Mouse (Mus musculus) mature B cell (primary cell): Measurements from ENCODE around the gene Gse1.

Experiments used
- in situ Hi-C: fragments of 300-500 bp; cut with MboI; formaldehyde crosslinking; loops from 2 replicates; pipeline ENCODE4 v1.14.3; 2019

Gene Gse1

GRCm38 (mm10) chr8:120496478-120496877 lies 268.2 kb downstream of the Gse1 start:
- in situ Hi-C loops, result no loop called here

DNA sequence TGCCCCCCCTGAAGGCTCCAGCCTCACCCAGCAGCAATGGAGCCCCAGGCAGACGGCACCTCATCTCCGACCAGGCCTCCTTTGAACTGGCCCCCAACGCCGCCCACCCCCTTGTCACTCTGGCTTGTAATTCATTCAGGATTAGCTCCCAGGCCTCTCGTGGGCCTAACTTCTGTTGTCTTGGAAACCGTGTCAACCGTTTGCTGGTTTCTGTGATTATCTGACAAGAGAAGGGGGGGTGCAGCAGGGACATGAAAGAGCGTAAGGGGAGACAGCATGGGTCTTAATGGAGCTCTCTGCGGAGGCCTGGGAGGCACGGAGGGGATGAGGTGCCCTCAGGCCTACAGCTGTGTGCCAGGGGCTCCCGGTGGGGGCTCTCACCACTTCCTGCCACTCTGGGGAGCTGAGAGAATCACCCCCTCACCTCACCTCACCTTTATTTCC lies 269.3 kb downstream of the Gse1 start:
- in situ Hi-C loops, result no loop called here

DNA sequence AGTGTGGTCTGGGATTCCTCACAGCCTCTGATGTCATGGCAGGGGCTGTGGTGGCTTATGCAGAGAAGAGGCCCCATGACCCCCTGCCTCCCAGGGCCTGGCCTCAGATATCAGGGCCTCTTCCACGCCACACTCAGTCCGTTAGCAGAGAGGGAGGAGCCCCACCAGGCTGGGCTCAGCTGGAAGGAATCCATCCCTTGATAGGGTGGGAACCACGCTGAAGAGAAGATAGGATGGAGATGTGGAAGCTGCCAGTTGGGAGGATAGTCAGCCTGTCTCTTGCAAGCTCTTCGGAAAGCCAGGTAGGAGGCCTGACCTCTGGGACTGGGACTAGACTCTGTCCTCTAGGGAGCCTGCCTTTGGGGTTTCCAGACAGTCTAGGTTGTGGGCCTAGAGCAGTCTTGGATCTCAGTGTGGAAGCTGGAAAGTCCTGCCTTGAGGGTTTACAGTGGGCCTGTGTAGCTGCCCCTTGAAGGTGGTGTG lies 270.1 kb downstream of the Gse1 start:
- in situ Hi-C loops, result no loop called here

DNA sequence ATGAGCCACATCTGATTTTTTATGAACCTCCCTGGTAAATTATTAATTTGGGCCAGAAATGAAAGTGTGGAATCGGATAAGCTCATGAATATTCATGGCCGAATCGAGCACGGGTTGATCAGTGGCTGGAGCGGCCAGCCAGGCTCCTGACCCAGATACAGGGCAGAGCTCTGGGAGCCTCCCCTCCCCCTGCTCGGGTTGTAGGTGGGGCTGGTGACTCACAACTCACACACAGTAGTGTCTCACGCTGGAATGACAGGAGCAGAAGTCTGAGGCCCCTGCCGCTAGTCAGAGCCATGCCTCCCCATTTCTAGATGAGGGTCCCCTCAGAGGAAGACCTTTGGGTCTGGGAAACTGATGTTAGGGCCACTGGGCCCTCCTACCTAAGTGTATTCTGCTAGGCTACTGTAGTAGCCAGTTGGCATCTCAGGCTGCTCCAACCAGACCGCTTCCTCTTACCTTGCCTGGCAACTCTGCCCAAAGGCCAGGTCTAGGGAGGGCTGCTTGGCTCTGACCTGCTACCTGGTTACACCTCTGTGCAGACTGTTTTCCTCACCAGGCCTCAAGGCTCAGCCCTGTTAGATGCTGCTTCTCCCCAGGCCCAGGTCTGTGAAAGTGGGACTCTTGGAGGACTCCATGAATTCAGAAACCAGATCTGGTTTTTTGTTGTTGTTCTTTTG lies 270.8 kb downstream of the Gse1 start:
- in situ Hi-C loops, result no loop called here

- in situ Hi-C loops, result no loop called here
Measured at GRCm38 (mm10) chr8:120500701-120501261, 272.5 kb downstream of the Gse1 start.

DNA sequence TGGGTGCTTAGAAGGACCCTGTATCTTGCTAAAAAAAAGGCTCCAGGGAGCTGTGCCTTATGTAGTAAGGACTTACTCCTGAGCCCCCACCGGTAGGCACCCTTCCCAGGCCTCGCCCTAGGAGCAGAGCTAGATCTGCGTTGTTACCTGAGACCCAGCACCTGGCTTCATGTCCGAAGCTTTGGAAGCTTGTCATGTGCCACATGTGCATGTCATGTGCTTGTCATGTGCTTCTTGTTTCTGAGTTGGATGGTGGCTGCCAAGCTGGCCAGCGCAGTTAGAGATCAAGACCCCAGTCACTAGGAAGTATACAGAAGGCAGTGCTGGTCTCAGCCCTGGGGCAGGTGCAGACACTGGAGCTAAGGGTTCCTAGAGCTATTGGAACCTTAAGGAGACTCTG lies 273.2 kb downstream of the Gse1 start:
- in situ Hi-C loops, result no loop called here

- in situ Hi-C loops, result no loop called here
Measured at GRCm38 (mm10) chr8:120502428-120502827, 274.2 kb downstream of the Gse1 start.

DNA sequence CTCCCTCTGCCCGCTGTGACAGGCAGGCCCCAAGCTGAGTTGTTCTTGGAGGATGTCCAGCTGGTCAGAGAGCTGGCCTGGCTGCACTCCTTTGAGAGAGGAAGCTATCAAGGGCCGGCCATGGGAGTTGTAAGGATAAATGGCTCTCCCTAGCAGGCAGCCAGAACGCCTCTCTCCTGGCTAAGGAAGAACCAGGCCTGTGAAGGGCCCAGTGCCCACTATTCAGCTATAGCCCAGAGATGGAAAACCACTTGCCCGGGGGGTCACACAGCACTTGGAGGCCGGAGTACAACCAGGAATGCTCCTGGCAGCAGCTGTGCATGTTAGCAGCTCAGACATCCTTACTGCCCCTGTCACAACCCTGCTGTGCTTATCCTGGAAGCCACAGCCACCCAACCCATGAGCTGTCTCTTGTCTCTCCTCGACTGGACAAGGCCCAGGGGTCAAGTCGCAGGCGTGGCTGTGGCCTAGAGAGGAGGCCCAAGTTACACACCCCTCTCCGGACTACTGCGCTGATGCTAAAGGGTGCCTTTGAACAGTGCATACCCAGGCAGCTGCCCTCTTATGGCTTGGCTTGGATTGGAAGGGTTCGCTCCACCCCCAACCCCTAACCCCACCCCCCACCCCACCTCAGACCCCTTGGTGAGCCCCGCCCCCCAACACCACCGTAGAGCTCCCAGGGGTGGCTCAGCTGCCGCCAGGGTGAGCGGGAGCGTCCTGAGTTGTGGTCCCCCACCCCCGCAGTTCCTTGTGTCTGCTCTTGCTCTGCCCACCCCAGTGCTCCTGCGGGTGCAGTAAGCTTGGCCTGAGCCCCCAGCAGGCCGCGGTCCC lies 276.2 kb downstream of the Gse1 start:
- in situ Hi-C loops, result no loop called here

DNA sequence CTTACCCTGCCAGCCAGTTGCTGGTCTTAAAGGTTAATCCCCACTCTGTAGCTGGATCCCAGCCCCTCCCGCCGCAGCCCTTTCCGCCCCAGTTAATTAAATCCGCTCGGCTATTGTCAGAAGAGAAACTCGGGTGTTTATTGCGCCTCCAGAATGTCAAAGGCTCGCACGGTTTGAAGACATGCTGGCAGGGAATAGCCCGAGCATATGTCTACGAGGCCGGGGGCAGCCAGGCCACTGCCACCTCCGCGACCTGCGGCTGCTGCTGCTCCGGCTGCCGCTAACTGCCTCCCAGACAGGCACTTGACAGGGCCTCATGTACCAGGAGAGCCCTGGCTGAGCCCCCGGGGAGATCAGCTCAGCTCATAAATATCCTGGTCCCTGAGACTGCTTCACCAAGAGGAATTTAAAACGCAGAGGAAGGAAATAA lies 276.8 kb downstream of the Gse1 start:
- in situ Hi-C loops, result no loop called here

DNA sequence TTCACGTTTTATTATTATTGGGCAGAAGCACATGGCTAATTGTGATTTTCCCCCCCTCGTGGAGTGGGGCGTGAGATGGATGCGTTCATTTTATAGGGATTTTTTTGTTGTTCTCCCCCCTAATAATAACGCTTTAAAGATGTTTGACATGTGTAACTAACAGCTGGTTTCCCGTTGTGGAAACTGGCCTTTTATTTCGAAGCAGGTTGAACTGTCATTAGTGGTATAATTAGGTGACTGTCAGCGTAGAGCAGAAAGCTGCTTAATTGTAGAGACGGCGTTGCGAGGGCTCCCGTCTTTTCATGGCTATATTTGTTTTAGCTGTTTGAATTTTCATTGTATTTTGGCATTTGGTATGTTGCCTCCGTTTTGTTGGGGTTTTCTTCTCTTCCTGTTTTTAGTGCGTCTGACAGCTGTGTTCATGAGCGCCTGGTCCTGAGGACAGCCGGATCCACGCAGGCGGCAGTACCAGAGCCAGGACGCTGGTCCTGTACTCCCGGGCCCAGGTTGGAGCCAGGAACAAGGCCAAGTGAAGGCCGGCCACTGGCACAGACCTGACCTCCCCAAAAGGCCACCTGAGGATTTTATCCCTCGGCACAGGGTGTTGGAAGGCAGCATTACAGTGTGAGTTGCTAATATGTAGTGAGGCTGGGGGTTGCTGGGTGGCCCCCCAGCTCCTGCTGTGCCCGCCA lies 277.5 kb downstream of the Gse1 start:
- in situ Hi-C loops, result no loop called here

DNA sequence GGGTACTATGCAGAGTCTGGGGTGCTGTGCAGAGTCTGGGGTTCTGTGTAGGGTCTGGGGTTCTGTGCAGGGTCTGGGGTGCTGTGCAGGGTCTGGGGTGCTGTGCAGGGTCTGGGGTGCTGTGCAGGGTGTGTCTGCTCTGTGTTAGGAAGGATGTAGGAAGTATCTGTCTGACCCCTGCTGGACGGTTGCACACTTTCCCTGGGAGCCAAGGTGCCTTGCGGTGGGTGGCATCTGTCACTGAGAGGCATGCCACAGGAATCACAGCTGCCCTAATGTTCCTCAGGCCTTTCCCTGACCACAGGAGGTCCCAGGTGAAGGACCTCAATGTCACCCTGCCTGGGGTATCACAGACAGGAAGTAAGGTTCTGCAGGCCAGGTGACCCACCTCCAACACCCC lies 278.3 kb downstream of the Gse1 start:
- in situ Hi-C loops, result no loop called here

DNA sequence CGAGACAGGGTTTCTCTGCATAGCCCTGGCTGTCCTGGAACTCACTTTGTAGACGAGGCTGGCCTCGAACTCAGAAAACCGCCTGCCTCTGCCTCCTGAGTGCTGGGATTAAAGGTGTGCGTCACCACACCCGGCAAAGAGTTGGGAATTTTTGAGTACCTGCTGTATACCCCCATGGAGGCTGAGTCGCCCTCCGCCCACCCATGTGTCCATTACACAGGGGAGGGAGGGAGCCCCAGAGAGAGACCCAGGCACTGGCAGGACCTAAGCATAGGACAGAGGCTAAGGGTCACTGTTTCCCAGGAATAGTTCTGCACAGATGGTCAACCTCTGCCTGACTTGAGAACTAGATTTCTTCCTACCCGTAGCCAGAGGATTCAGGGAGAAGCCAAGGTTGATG lies 279.0 kb downstream of the Gse1 start:
- in situ Hi-C loops, result no loop called here

DNA sequence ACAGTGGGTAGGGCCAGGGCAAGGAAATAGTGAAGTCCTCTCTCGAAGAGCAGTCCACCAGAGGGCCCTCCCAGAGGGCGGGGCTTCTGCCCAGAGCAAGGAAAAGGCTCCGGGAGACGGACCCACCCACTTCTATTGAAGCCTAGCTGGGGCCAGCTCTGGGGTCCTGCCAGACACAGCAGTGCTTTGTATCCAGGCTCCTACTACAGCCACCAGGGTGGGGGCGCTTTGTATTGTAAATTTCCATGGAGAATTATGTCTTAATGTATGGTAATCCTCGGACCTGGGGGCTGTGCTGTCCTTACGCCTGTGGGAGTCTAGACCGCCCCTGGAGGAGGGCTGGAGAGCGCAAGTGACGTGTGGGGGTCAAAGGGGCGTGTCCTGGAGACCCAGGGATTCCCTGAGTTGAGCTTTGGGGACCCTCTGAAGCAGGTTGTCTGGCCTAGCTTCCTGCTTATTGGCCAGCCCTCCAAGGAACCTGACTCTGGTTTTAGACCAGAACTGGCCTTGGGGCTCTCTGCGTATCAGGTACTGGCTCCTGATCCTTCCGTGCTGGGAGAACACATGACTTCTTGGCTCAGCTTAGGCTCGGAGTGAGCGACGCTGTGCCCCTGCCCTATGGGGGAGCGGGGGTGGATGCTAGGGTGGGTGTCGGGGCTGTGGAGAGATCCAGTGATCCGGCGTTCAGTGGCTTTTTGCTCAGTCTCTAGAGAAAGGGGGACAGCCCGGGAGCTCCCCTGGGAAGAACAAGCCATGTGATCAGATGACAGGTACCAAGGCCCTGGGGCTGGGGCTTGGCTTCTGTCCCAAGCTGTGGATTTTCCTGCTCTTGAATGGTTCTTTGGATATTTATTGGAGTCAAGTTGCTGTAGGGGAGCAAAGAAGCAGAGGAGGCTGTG lies 281.1 kb downstream of the Gse1 start:
- in situ Hi-C loops, result no loop called here

- in situ Hi-C loops, result no loop called here
Measured at GRCm38 (mm10) chr8:120510035-120510416, 281.8 kb downstream of the Gse1 start.

DNA sequence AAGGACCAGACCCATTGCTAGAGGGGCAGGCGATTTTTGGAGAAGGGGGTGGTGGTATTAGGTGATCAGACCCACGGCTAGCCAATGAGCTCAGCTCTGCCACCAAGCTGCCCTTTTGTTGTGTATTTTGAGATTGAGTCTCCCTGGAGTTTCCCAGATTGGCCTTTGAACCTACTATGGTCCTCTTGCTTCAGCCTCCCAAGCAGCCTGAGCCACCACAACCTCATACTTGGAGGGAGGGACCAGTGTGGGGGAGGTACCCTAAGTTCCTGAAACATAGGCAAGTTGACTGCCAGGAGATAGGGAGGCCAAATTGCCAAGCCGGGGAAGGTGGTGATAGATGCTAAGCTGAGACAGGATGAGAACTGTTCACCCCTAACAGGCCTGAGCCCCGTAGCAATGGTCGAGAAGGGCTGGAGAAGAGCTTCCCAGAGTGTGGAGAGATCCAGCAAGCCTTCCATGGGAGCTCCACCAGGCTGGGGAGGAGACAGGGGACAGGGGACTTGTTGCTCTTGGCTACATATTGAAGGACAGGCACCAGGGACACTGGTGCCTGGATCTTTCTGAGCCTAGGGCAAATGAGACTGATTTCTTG lies 282.7 kb downstream of the Gse1 start:
- in situ Hi-C loops, result no loop called here

DNA sequence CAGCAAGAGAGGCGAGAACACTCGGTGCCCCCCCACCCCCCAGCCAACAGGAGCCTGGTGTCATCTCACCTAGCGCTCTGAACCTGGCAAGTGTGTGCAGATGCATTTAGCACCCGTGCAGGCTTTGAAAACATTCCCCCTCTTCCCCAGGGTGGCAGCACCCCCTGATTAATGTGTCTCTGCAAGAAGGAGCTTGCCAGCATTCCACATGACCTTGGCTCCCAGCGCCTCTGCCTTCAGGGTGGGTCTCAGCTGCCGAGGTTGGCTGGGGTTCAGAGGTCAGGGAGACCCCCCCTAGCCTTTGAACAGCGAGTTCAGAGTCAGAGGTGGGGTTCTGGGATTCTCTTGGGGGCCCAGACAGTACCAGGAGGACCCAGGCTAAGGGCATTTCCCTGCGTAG lies 283.5 kb downstream of the Gse1 start:
- in situ Hi-C loops, result no loop called here

DNA sequence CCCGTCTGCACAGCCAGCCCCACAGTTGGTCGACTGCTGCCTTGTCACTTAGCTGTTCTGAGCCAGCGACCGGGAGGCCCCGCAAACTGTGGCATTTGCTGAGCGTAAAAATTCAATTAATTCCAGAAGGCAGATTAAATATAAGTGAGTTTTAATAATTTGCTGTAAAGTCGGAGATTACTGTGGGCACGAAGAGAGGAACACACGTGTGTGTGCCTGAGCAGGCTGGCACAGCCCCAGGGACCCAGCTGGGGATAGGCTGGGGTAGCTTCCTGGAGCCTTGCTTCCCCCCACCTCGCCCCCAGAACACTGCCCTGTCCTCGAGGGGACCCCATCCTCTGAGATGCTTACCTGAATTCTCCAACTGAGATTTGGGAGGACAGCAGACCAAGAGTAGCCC lies 284.1 kb downstream of the Gse1 start:
- in situ Hi-C loops, result no loop called here

- in situ Hi-C loops, result no loop called here
Measured at GRCm38 (mm10) chr8:120513145-120513544, 284.9 kb downstream of the Gse1 start.

- in situ Hi-C loops, result no loop called here
Measured at GRCm38 (mm10) chr8:120513638-120514461, 285.6 kb downstream of the Gse1 start.

GRCm38 (mm10) chr8:120515214-120515613 lies 287.0 kb downstream of the Gse1 start:
- in situ Hi-C loops, result no loop called here
